Mouse (Mus musculus): Measurements from ENCODE around the gene Lyg2.

GRCm38 (mm10) chr1:37890025-37890652, 26.2 kb downstream of the Lyg2 start, which contains the start of the genes Mitd1 and Mrpl30:
- TF ChIP-seq CTCF (IDR thresholded peaks at IDR 0.05; ENCODE audit: borderline replicate concordance, control insufficient read depth, extremely low read depth, insufficient read depth, low read length, poor library complexity) (0 out of 2 replicates have a peak, but pooled peaks have one; percentile 30), POLR2A (IDR thresholded peaks at IDR 0.05; ENCODE audit: control insufficient read depth, extremely low read depth, insufficient read depth, low read length, poor library complexity) (peak; percentile 84)
